Mouse (Mus musculus) left cerebral cortex, adult 9 months (tissue): ENCODE measurements at regions not wholly inside any gene's neighbourhood (a gene's known extent, or its start where the extent isn't known, plus 50 kb on each side); places are given as distances from the start of the nearest gene placed in this dataset.

Source experiments
- DNase-seq, 2 experiments: peaks; one replicate each; pipeline ENCODE4 v3.0.0; 2022; ENCODE audit warnings: low spot score in 2 of 2

GRCm38 (mm10) chr7:123589099-123589498 is 88.8 kb upstream of the Zkscan2 start:
- DNase-seq, result no peak

DNA sequence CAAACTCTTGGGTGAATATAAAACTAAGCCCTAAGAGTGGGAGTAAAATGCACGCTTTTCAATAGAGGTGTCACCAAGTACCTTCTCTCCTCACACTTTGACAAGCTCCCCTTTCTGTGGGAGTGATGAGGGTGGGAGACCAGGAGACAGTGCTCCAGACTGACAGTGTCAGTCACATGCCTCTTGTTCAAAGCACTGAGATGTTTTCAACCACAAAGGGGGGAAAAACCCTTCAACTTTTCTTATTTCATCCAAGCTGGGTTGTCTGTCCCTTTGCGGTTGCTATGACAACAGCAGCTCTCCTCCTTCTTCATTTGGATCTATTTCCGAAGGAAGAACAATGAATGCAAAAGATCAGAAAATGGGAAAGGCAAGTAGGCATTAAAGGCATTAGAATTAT is 73.5 kb upstream of the Zkscan2 start:
- DNase-seq, result peak; percentile 11 to 53

GRCm38 (mm10) chr7:123572376-123572990 is 72.2 kb upstream of the Zkscan2 start:
- no peak for DNase-seq

DNA sequence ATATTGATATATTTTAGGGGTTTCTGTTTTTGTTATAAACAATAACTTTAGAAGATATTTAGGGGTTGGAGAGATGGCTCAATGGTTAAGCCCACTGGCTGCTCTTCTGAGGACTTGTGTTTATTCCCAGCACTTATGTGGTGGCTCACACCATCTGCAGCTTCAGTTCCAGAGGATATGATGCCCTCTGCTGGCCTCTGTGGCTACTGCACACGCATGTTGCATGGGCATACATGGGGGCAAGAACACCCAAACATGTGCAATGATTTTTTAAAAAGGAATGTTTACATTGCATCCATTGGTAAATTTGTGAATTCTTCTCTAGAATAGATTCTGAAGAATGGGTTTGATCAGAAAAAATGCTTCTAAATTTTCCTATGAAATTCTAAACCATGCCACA is 66.0 kb upstream of the Zkscan2 start:
- no peak for DNase-seq

GRCm38 (mm10) chr7:123559544-123559943 is 59.3 kb upstream of the Zkscan2 start:
- DNase-seq, result no peak
